Mouse (Mus musculus) ovary, postnatal 36 days (tissue): ENCODE data around the gene Bhlhe40.

Source experiments
- DNase-seq: peaks from one replicate; pipeline ENCODE4 v3.0.0; 2022; ENCODE audit warnings: low spot score, mixed read lengths

Bhlhe40 gene

GRCm38 (mm10) chr6:108663241-108664194 lies 3.1 kb downstream of the Bhlhe40 start:
- no peak for DNase-seq

- no peak for DNase-seq
Observed at GRCm38 (mm10) chr6:108664533-108665150, 4.2 kb downstream of the Bhlhe40 start.

DNA sequence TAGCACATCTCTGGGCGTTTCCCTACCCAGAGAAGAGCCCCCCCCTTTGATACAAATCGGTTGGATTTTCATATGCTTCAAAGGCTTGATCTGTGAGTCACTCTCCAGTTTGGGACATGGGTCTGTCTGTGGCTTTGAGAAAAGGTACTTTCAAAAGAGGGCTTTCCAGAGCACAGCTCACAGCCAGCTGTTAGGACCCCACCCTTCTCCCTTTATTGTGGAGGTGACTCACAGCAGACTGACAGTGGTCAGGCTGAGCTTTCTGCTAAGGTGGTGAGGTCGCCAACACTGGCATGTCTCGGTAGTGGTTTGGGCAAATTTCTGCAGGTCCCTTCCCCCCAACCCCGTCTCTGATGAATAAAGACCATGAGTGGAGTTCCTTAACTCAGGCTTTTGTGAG lies 5.2 kb downstream of the Bhlhe40 start:
- no peak for DNase-seq

DNA sequence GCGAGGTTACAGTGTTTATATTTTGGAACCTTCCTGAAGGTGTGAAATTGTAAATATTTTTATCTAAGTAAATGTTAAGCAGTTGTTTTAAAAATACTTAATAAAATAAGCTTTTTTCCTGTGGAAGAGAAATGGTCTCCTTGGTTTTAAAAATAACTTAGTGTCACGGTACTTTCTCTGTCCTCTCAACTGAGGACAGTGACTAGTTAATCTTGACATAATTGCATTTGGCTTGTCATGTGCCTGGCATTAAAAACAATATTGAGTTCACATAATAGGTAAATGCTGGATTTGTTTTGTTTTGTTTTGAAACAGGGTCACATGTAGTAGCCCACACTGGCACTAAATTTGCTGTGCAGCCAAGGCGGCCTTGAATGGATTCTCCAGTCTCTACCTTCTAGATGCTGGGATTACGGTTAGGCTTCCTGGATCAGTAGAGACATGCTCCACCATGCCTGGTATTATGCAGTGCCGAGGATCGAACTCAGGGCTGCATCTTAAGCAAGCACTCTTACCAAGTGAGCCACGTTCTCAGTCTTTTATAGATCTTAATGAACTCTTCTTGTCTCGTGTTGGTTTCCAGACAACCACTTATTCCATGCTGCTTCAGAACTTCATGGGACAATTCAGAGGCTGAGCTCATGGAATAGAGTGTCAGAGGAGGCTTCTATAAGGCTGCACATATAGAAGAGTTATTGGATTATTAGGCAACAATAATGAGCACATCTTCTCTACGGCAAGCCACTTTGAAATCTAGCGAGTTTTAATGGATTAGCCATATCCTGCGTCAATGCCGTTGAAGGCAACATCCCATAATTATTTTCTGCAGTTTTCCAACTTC lies 6.4 kb downstream of the Bhlhe40 start:
- DNase-seq: no peak

GRCm38 (mm10) chr6:108667599-108668021 lies 7.2 kb downstream of the Bhlhe40 start:
- DNase-seq: no peak

GRCm38 (mm10) chr6:108668321-108668786 lies 7.9 kb downstream of the Bhlhe40 start:
- peak; percentile 80 for DNase-seq

DNA sequence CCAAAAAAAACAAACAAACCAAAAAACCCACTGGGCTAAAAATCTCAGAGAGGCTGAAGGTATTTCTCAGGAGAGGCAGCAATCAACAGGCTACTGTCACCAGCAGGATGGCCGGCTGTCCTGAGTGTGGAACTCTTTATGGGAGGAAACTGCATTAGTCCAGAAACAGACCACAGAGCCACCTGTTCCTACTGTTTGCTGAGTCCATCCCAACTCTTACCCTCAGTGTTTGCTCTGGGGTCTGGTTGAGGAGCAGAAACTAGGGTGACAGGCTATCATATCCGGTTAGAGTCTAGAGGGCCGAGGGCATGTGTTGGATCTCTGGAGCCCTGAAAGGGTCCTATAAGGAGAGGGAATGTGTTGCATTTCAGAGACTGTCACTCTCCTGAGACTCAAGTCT lies 9.8 kb downstream of the Bhlhe40 start:
- no peak for DNase-seq

GRCm38 (mm10) chr6:108670821-108671220 lies 10.4 kb downstream of the Bhlhe40 start:
- DNase-seq: no peak

DNA sequence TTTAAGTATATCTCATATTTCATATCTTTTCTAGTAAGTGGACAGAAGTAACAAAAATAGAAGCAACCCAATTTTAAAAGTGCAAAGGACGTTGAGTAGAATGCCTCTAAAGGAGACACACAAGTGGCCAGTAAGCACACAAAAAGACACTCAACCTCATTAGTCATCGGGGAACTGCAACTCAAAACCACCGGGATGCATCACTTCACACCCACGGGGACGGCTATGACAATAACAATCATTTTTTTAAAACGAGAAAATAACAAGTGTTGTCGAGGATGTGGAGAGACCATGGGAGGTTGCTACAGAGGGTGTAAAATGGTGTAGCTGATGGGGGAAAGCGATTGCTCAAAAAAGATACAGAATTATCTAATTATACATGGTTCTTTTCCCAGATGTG lies 11.7 kb downstream of the Bhlhe40 start:
- no peak for DNase-seq

GRCm38 (mm10) chr6:108674221-108674620 lies 13.8 kb downstream of the Bhlhe40 start:
- DNase-seq: no peak

DNA sequence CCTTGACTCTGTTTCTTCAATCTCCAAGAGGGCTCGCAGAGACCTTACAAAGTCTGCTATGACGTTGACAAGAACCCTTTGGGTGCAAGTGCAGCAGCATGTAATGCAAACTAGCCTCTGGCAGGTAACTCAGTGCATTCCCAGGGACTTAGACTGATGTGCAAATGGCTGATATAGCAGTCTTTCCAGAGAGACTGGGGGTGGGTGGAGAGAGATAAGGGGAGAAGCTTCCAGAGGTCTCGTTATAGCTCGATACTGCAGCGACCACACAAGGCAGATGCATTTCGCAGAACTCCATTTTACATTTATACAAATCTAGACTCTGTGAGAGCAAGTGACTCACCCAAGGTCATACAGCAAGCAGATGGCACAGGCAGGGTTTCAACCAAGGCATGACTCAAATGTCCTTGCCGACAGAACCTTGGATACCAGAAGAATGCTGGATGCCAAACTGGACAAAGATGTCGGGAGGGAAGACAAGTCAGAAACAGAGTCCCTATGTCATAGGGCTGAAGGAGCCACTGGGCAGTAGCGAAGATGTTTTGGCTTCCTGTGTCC lies 16.4 kb downstream of the Bhlhe40 start:
- no peak for DNase-seq

DNA sequence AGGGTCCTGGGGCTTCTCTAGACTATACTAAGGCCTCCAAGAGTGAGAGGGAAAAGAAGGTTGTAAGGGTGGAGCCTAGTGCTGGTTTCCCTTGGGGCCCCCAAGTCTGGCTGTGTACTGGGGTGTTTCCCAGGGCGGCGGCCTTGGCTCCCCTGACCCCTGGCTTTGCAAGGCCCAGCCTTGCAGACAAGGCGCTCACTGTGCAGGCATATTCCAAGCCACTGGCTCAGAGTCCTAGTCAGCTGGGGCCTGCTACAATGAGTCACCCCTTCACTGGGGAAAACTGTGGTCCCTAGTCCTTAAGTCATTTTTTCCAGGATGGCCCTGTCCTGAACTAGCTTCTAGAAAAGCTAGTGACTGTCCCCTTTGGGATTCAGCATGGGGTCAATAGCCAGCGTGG lies 17.3 kb downstream of the Bhlhe40 start:
- no peak for DNase-seq

DNA sequence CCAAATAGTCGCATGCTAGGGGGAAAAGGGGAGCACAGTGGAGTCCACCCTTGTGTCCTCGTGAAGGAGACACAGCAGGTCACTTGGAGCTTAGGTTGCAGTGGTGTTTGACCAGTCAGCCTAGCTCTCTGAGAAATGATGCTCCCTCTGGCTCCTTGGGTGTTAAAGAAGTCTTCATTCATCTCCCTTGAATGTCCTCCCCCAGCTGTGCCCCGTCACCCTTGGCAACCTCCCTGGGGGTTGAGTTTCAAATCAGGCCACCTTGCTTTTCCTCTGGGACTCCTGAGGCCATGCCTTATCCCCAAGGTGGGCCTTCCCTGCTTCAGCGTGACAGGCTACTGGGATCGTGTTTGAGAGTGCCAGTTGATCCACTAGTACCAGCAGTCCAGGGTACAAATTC lies 17.8 kb downstream of the Bhlhe40 start:
- no peak for DNase-seq

GRCm38 (mm10) chr6:108680503-108680902 lies 20.1 kb downstream of the Bhlhe40 start:
- DNase-seq: no peak

- DNase-seq: no peak
Observed at GRCm38 (mm10) chr6:108681084-108681483, 20.7 kb downstream of the Bhlhe40 start.

DNA sequence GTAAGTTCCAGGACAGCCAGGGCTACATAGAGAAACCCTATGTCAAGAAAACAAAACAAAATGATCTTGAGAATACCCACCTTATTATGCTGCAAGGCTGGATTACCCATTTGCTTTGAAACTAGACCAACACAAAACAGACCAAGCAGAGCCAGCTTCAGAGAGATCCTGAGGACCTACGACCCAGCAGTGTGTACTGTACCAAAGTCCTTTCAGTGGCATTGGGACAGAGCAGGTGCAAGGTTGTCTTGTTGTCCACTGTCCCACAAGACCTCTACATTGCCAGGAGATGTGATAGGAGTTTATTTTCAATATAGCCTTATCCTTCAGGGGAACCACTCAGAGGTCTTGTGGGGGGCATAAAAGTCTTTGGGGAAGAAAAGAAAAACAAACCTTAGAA lies 22.7 kb downstream of the Bhlhe40 start:
- no peak for DNase-seq

DNA sequence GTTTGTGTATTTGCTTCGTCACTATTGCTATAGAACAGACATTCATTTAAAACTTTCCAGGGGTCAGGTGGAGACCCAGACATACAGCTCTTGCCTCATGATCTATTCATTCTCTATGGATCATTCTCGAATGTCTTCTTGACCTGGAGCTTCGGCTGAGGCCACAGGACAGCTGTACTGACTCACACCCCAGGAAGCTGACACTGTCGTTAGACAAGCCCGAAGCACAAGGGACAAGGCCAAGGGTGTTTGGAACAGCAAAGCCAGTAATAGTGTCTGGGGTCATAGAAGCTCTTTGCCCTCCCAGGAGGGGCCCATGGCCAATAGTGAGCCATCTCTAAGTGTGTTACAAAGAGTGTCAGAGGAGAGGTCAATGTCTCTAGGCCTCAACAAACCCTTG lies 24.0 kb downstream of the Bhlhe40 start:
- no peak for DNase-seq

- no peak for DNase-seq
Observed at GRCm38 (mm10) chr6:108685758-108686355, 25.4 kb downstream of the Bhlhe40 start.

DNA sequence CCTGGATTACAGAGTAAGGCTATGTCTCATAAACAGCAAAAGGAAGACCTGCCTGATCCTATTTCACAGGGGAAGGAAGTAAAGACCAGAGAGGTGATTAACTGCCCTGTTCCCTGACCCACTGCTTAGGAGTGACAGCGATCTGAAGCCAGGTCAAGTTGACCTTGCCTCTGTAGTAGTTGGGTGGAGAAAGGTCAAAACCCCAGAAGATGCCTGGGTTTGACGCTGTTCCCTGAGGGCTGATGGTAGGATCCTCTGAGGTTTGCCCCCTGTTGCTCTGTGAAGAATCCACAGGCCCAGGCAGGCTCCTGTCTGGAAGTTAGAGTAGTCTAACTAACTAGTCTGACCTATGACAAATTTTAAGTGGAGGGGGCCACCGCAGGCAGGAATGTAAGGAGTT lies 26.5 kb downstream of the Bhlhe40 start:
- DNase-seq: no peak

DNA sequence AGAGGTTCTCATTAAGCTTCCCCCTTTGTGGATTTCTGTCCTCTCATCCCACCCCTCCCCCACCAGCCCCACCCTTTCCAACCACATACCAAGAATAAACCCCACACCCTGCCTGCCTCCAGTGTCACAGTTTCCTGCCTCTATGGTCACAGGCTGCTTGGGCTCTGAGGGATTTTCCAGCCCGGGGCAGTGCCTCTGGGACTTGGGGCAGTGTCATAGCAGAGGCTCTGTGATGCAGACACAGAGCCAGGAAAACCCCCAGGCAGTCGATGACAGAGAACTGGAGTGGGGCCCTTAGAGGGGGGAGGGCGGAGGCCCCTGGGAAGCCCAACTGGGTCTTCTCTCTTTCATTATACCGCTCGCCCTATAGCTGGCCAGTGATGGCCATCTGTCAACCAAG lies 27.9 kb downstream of the Bhlhe40 start:
- no peak for DNase-seq

- DNase-seq: no peak
Observed at GRCm38 (mm10) chr6:108692986-108693385, 32.6 kb downstream of the Bhlhe40 start.
